Mouse (Mus musculus) c-Kit-positive CD71-positive TER-119-negative erythroid progenitor cells, embryonic 14.5 days (primary cell): ENCODE data around the gene Gm20388.
A peak's percentile ranks its signal among the peaks of the same experiment; 100 is the strongest.
"Not testable (repeated sequence)": the region's sequence is repeated elsewhere in the genome, so short reads cannot be mapped to it uniquely, and the experiment has no call there.

Experiments used
- DNase-seq: peaks from one replicate; pipeline ENCODE4 v3.0.0-alpha.2; 2013; ENCODE audit warnings: low read depth

Gene Gm20388

GRCm38 (mm10) chr8:123280302-123281094 is 3369.9 kb downstream of the Gm20388 start:
- DNase-seq, result no peak

GRCm38 (mm10) chr8:123282994-123283393 is 3372.4 kb downstream of the Gm20388 start:
- not testable (repeated sequence) for DNase-seq

- DNase-seq, result no peak
Measured at GRCm38 (mm10) chr8:123283991-123284390, 3373.3 kb downstream of the Gm20388 start.

GRCm38 (mm10) chr8:123284493-123284892 is 3373.9 kb downstream of the Gm20388 start:
- DNase-seq, result no peak

- DNase-seq, result no peak
Measured at GRCm38 (mm10) chr8:123287362-123287761, 3376.7 kb downstream of the Gm20388 start.

- DNase-seq, result peak; percentile 23
Measured at GRCm38 (mm10) chr8:123290166-123290565, 3379.5 kb downstream of the Gm20388 start.

- DNase-seq, result no peak
Measured at GRCm38 (mm10) chr8:123290679-123291078, 3380.0 kb downstream of the Gm20388 start.

- DNase-seq, result no peak
Measured at GRCm38 (mm10) chr8:123291716-123292115, 3381.1 kb downstream of the Gm20388 start.

- no peak for DNase-seq
Measured at GRCm38 (mm10) chr8:123292281-123292680, 3381.6 kb downstream of the Gm20388 start.

GRCm38 (mm10) chr8:123292785-123293184 is 3382.1 kb downstream of the Gm20388 start:
- no peak for DNase-seq

- no peak for DNase-seq
Measured at GRCm38 (mm10) chr8:123298301-123298700, 3387.7 kb downstream of the Gm20388 start.

GRCm38 (mm10) chr8:123308738-123309137 is 3398.1 kb downstream of the Gm20388 start:
- DNase-seq, result no peak

GRCm38 (mm10) chr8:123317781-123318466 is 3407.3 kb downstream of the Gm20388 start:
- DNase-seq, result no peak

- peak; percentile 93 for DNase-seq
Measured at GRCm38 (mm10) chr8:123318467-123318911, 3407.8 kb downstream of the Gm20388 start, which contains the start of gene Fanca. Gene Fanca, minus strand, starts transcription at chr8:123318576.

- peak; percentile 66 for DNase-seq
Measured at GRCm38 (mm10) chr8:123319522-123320164, 3409.0 kb downstream of the Gm20388 start.

GRCm38 (mm10) chr8:123328552-123328951 is 3417.9 kb downstream of the Gm20388 start:
- DNase-seq, result no peak

- DNase-seq, result no peak
Measured at GRCm38 (mm10) chr8:123329350-123329749, 3418.7 kb downstream of the Gm20388 start.

GRCm38 (mm10) chr8:123329961-123330360 is 3419.3 kb downstream of the Gm20388 start:
- no peak for DNase-seq

GRCm38 (mm10) chr8:123330701-123331100 is 3420.1 kb downstream of the Gm20388 start:
- DNase-seq, result no peak

- DNase-seq, result no peak
Measured at GRCm38 (mm10) chr8:123331301-123331700, 3420.7 kb downstream of the Gm20388 start.

GRCm38 (mm10) chr8:123331810-123332209 is 3421.2 kb downstream of the Gm20388 start:
- peak; percentile 61 for DNase-seq

- peak; percentile 70 for DNase-seq
Measured at GRCm38 (mm10) chr8:123332262-123333090, 3421.8 kb downstream of the Gm20388 start, which contains the start of gene Spire2. Gene Spire2, plus strand, starts transcription at chr8:123332713.
